Mouse (Mus musculus): ENCODE measurements around the gene Otoa.

- TF ChIP-seq POLR2A (IDR thresholded peaks at IDR 0.05; ENCODE audit: control insufficient read depth, extremely low read depth, insufficient read depth, low read length, poor library complexity) (no peak), CTCF (IDR thresholded peaks at IDR 0.05; ENCODE audit: borderline replicate concordance, control insufficient read depth, extremely low read depth, insufficient read depth, low read length, poor library complexity) (no peak)
These were observed 17.1 kb upstream of the Otoa start for GRCm38 (mm10) chr7:121064309-121064708.
